Mouse (Mus musculus) ES-Bruce4 (cell line): ENCODE results near the gene Car7.

ENCODE experiments used
- CTCF ChIP-seq: IDR thresholded peaks from one replicate; pipeline ENCODE4 v1.8.1; 2011; ENCODE audit warnings: low read depth, low read length
- POLR2A ChIP-seq: IDR thresholded peaks from one replicate; pipeline ENCODE4 v1.8.1; 2011; ENCODE audit warnings: low read length; ENCODE audit not compliant: insufficient read depth

- TF ChIP-seq CTCF (peak; percentile 81), POLR2A (no peak)
These were observed 30.4 kb downstream of the Car7 start for GRCm38 (mm10) chr8:104564633-104565456.
